Mouse (Mus musculus): ENCODE measurements at regions not wholly inside any gene's neighbourhood (a gene's known extent, or its start where the extent isn't known, plus 50 kb on each side); places are given as distances from the start of the nearest gene placed in this dataset.
"Not testable (repeated sequence)": the region's sequence is repeated elsewhere in the genome, so short reads cannot be mapped to it uniquely, and the experiment has no call there.

- peak; percentile 1 for DNase-seq (ENCODE audit: low read depth)
Measured at GRCm38 (mm10) chr1:97238557-97238956, 110.5 kb upstream of the Slco6c1 start.

- not testable (repeated sequence) for DNase-seq (ENCODE audit: low read depth)
Measured at GRCm38 (mm10) chr1:97212605-97213004, 84.5 kb upstream of the Slco6c1 start.
